ENCODE assay signal across 8 mouse cellular contexts in the genomic region with DNA sequence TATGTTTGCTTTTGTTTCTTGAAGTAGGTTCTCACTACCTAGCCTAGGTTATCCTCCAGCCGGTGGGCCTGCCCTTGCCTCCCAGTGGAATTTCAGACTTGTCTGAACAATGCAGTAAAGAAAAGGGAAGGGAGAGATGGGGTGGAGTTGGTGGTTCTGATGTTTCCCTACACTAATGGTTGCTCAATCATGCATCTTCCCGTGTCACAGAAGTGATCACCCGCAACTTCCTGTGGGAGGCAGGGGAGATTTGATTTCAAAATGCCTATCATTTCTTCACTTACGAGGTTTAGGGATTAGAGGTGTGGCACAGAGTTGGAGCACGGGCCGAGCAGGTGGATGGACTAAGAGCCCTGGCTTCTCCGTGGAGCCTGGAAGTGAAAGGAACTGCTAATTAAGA. TPM values are rescaled to one million over a fixed set of nuclear protein-coding genes. Genes with fewer than 3 reads are reported as not detected.
A peak's percentile ranks its signal among the peaks of the same experiment; 100 is the strongest.
DNase-seq lines count a peak whose midpoint lies in the region; ATAC-seq lines count a peak whose summit lies in the region.

No protein-coding gene starts in this region.

- H3K9ac ChIP-seq in embryonic facial prominence, embryonic 15.5 days = no peak overlapping the region
- H3K9ac ChIP-seq in hindbrain, embryonic 15.5 days = no peak overlapping the region

- H3K27ac ChIP-seq in embryonic facial prominence, embryonic 15.5 days (replicated peaks) = peak overlapping the region; percentile 88; the same call in 1 of the 2 replicates
- H3K27ac ChIP-seq in hindbrain, embryonic 15.5 days (replicated peaks) = no peak overlapping the region

- peak; percentile 22 for DNase-seq in retina, adult 2 months (ENCODE audit: low read depth, low spot score)
- DNase-seq in retina, postnatal 1 day = no peak
- DNase-seq in right cerebral cortex, postnatal 4 days = no peak
- DNase-seq in yolk sac, embryonic 10.5 days (ENCODE audit: low spot score) = no peak
- DNase-seq in layer of hippocampus, adult 9-11 months = no peak

- WGBS in embryonic facial prominence, embryonic 15.5 days = 33% methylated on average over 7 of the region's 7 CpGs
- WGBS in hindbrain, embryonic 15.5 days = 56% methylated on average over 7 of the region's 7 CpGs

- H3K4me1 ChIP-seq in embryonic facial prominence, embryonic 15.5 days = peaks cover 23% of the 10 kb centered on the region
- peaks cover 29% of the 10 kb centered on the region for H3K4me1 ChIP-seq in hindbrain, embryonic 15.5 days (replicated peaks)

- peak overlapping the region; percentile 85 for H3K4me3 ChIP-seq in embryonic facial prominence, embryonic 15.5 days (replicated peaks)
- H3K4me3 ChIP-seq in hindbrain, embryonic 15.5 days = peak overlapping the region; percentile 71

- H3K27me3 ChIP-seq in embryonic facial prominence, embryonic 15.5 days = no peaks in the 10 kb centered on the region
- 0 out of 2 replicates have a peak, but pooled peaks cover 4% of the 10 kb centered on the region for H3K27me3 ChIP-seq in hindbrain, embryonic 15.5 days

- H3K36me3 ChIP-seq in embryonic facial prominence, embryonic 15.5 days = peaks cover 11% of the 10 kb centered on the region; the same call in 1 of the 2 replicates
- peaks cover 8% of the 10 kb centered on the region; the same call in 1 of the 2 replicates for H3K36me3 ChIP-seq in hindbrain, embryonic 15.5 days

- H3K4me2 ChIP-seq in embryonic facial prominence, embryonic 15.5 days (replicated peaks) = peak overlapping the region; percentile 74
- peak overlapping the region; percentile 79 for H3K4me2 ChIP-seq in hindbrain, embryonic 15.5 days

- no peak for ATAC-seq in embryonic facial prominence, embryonic 15.5 days (ENCODE audit: insufficient number of reproducible peaks, low FRiP score, low TSS enrichment, low read depth)
- no peak for ATAC-seq in hindbrain, embryonic 15.5 days (ENCODE audit: low FRiP score, low read depth)
- peak; percentile 47 for ATAC-seq in megakaryocyte progenitor cell, adult 5-6 weeks (replicated peaks; ENCODE audit: poor library complexity)

- no peaks in the 10 kb centered on the region for H3K9me3 ChIP-seq in embryonic facial prominence, embryonic 15.5 days (replicated peaks)
- H3K9me3 ChIP-seq in hindbrain, embryonic 15.5 days = no peaks in the 10 kb centered on the region

RNA-seq across cellular contexts. Expression of gene Degs1, which starts 0.6 kb away (rescaled TPM):
- polyA plus RNA-seq in embryonic facial prominence, embryonic 15.5 days (2015; fragmentation: Nextera tagmentation; extraction: Ambion mirVana) = 142 and 143 TPM in 2 replicates
- polyA plus RNA-seq in hindbrain, embryonic 15.5 days (2015; fragmentation: Nextera tagmentation; extraction: Ambion mirVana) = 87.1 and 87.8 TPM in 2 replicates
- total RNA-seq in megakaryocyte progenitor cell, adult 5-6 weeks (2015) = 70.1 and 75.7 TPM in 2 replicates
- total RNA-seq in megakaryocyte progenitor cell, adult 5-6 weeks (2017) = 27.7 and 33.6 TPM in 2 replicates

RNA-seq across cellular contexts. Expression of gene Fbxo28, which starts 58.2 kb away (rescaled TPM):
- polyA plus RNA-seq in embryonic facial prominence, embryonic 15.5 days (2015; fragmentation: Nextera tagmentation; extraction: Ambion mirVana) = 21.1 and 22.0 TPM in 2 replicates
- polyA plus RNA-seq in hindbrain, embryonic 15.5 days (2015; fragmentation: Nextera tagmentation; extraction: Ambion mirVana) = 23.0 and 24.2 TPM in 2 replicates
- total RNA-seq in megakaryocyte progenitor cell, adult 5-6 weeks (2015) = 14.2 and 14.3 TPM in 2 replicates
- 10.8 and 12.7 TPM in 2 replicates for total RNA-seq in megakaryocyte progenitor cell, adult 5-6 weeks (2017)
